Mouse (Mus musculus) cerebellum, adult 2 months (tissue): Measurements from ENCODE around the gene Pik3c2g.

Experiments
- CTCF ChIP-seq: fragments of 200-500 bp; IDR thresholded peaks from 2 replicates; pipeline ENCODE4 v1.5.1; 2011; ENCODE audit warnings: low read depth, mild to moderate bottlenecking, control low read depth, low read length, moderate library complexity, borderline replicate concordance; ENCODE audit not compliant: insufficient read depth
- POLR2A ChIP-seq: fragments of 200-500 bp; IDR thresholded peaks from 2 replicates; pipeline ENCODE4 v1.6.1; 2011; ENCODE audit warnings: low read length, control low read depth, borderline replicate concordance; ENCODE audit not compliant: insufficient read depth

- TF ChIP-seq POLR2A (no peak), CTCF (no peak)
These were observed 457 bp downstream of the Pik3c2g start for GRCm38 (mm10) chr6:139587478-139587877.
